Mouse (Mus musculus): Measurements from ENCODE around the gene Shcbp1. TPM values are rescaled to one million over a fixed set of nuclear protein-coding genes. Genes with fewer than 3 reads are reported as not detected.

The Shcbp1 gene
- 1 to 10 TPM in 1 of 2 experiments, under 1 TPM in 1; 0.52 to 2.9 TPM for total RNA-seq (2023)

GRCm38 (mm10) chr8:4779254-4780055, at the start of gene Shcbp1:
Gene Shcbp1, minus strand, starts transcription at chr8:4779567.

Other genes starting within 250 kb of the Shcbp1 start
- 10 to 100 TPM; 13.2 to 20.7 TPM for gene Zfp958, start 166.4 kb downstream of the Shcbp1 start, total RNA-seq (2023)